Mouse (Mus musculus) layer of hippocampus, adult 2 months (tissue): ENCODE measurements around the gene Sdr9c7. TPM values are rescaled to one million over a fixed set of nuclear protein-coding genes. Genes with fewer than 3 reads are reported as not detected.

ENCODE experiments used
- DNase-seq, 2 experiments: peaks; one replicate each; pipeline ENCODE4 v3.0.0; 2022; ENCODE audit warnings: low spot score in 2 of 2
- H3K27ac ChIP-seq: fragments of 200-600 bp; 2 replicates; pipeline ENCODE4 v1.8.1; 2022
- H3K4me3 ChIP-seq: fragments of 200-600 bp; 2 replicates; pipeline ENCODE4 v1.8.1; 2022; ENCODE audit warnings: mild to moderate bottlenecking
- CTCF ChIP-seq: fragments of 200-600 bp; conservative IDR thresholded peaks from 2 replicates; pipeline ENCODE4 v1.8.1; 2022; ENCODE audit warnings: antibody characterized with exemption, mild to moderate bottlenecking, moderate library complexity
- total RNA-seq, 2 experiments: library from RNA; stranded (reverse); gene quantifications; 2 replicates each; pipeline ENCODE4 v1.2.3; 2021

Gene Sdr9c7
- total RNA-seq, 2 experiments from 2014 or later = 0.12 TPM; not detected in 1

GRCm38 (mm10) chr10:127959161-127959679, 60.9 kb downstream of the Sdr9c7 start:
- Histone ChIP-seq H3K27ac (no peak overlapping the region), H3K4me3 (no peak overlapping the region)
- no peak for DNase-seq
- no peak for TF ChIP-seq CTCF

Other genes starting within 250 kb of the Sdr9c7 start
- gene Nemp1, start 231.6 kb upstream of the Sdr9c7 start, total RNA-seq = 1 to 10 TPM; 5.8 to 6.8 TPM
- gene Nab2, start 229.9 kb upstream of the Sdr9c7 start, total RNA-seq = 10 to 100 TPM; 44.0 to 44.4 TPM
- 1 to 10 TPM in 1 of 2 experiments, under 1 TPM in 1; 0.59 to 1.1 TPM for gene Myo1a, start 193.3 kb upstream of the Sdr9c7 start, total RNA-seq
- 1 to 10 TPM; 2.2 to 3.6 TPM for gene Tac2, start 174.0 kb upstream of the Sdr9c7 start, total RNA-seq
- 10 to 100 TPM; 10.5 to 11.5 TPM for gene Zbtb39, start 159.0 kb upstream of the Sdr9c7 start, total RNA-seq
- 1 to 10 TPM; 1.2 to 1.7 TPM for gene Gpr182, start 146.8 kb upstream of the Sdr9c7 start, total RNA-seq
- gene Rdh1, start 138.8 kb upstream of the Sdr9c7 start, total RNA-seq = under 1 TPM in 1 of 2 experiments, not detected in 1; 0.18 TPM
- under 1 TPM in 1 of 2 experiments, not detected in 1; 0.39 TPM for gene Rdh16f1, start 138.7 kb upstream of the Sdr9c7 start, total RNA-seq
- under 1 TPM in 1 of 2 experiments, not detected in 1; 0.61 TPM for gene Rdh9, start 122.1 kb upstream of the Sdr9c7 start, total RNA-seq
- under 1 TPM; 0.17 to 0.26 TPM for gene Rdh16, start 97.4 kb upstream of the Sdr9c7 start, total RNA-seq
- not detected for gene Rdh19, start 48.6 kb upstream of the Sdr9c7 start, total RNA-seq
- gene Rdh16f2, start 32.0 kb upstream of the Sdr9c7 start, total RNA-seq = not detected
- gene Rdh7, start 9.7 kb upstream of the Sdr9c7 start, total RNA-seq = not detected
- not detected for gene Hsd17b6, start 109.1 kb downstream of the Sdr9c7 start, total RNA-seq
- 1 to 10 TPM; 7.7 to 8.0 TPM for gene Prim1, start 116.7 kb downstream of the Sdr9c7 start, total RNA-seq
- gene Naca, start 137.1 kb downstream of the Sdr9c7 start, total RNA-seq = 100 to 1,000 TPM; 333 to 336 TPM
- 100 to 1,000 TPM; 135 to 142 TPM for gene Ptges3, start 160.4 kb downstream of the Sdr9c7 start, total RNA-seq
- 1,000 to 10,000 TPM; 1,635 to 1,673 TPM for gene Atp5b, start 184.8 kb downstream of the Sdr9c7 start, total RNA-seq
- 10 to 100 TPM; 42.8 to 45.5 TPM for gene Baz2a, start 193.1 kb downstream of the Sdr9c7 start, total RNA-seq